ENCODE assay signal across 10 mouse cellular contexts in the genomic region with DNA sequence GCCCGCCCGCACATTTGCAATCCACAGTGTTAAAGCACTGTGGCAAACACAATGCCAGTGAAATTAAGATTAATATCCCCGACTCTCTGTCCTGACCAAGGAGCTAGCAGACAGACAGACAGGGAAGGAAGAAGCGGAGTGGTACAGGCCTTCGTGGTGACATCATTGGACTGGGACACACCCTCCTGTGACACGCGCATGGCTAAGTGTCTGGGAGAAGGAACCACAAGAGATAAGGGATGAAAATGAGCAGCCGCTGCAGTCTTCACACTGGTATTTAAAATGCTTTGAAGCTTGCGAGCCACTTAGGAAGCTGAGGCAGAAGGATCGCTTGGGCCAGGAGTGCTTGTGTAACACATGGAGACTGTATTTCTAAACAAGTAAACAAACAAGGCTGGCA.
DNase-seq lines count a peak whose midpoint lies in the region; ATAC-seq lines count a peak whose summit lies in the region.
"Had no signal": no experiment of that assay in that cellular context is flagged by ENCODE, and none has a peak within 500 bp of the region (broad histone marks: within the 10 kb centered on the region; RNA-seq: fewer than 3 reads in every experiment).

No protein-coding gene starts in this region.

- no peaks in the 10 kb centered on the region; the same call in 1 of the 2 replicates for H3K4me1 ChIP-seq in hindbrain, embryonic 14.5 days (replicated peaks; ENCODE audit: control insufficient read depth, insufficient read depth, low read length)
- H3K4me1 ChIP-seq in hindbrain, embryonic 10.5 days (replicated peaks): peaks cover 13% of the 10 kb centered on the region
- H3K4me1 ChIP-seq in embryonic facial prominence, embryonic 11.5 days (ENCODE audit: control insufficient read depth, insufficient read depth, low read length): no peaks in the 10 kb centered on the region
- peaks cover 13% of the 10 kb centered on the region for H3K4me1 ChIP-seq in liver, embryonic 11.5 days (replicated peaks; ENCODE audit: control insufficient read depth, insufficient read depth, low read length)
- H3K4me1 ChIP-seq in kidney, embryonic 16.5 days (ENCODE audit: insufficient read depth, low read length): 0 out of 2 replicates have a peak, but pooled peaks cover 3% of the 10 kb centered on the region

- H3K4me2 ChIP-seq in hindbrain, embryonic 14.5 days (replicated peaks): no peak overlapping the region
- H3K4me2 ChIP-seq in embryonic facial prominence, embryonic 11.5 days (ENCODE audit: low read depth, low read length): no peak overlapping the region
- no peak overlapping the region for H3K4me2 ChIP-seq in liver, embryonic 11.5 days
- no peak overlapping the region for H3K4me2 ChIP-seq in kidney, embryonic 16.5 days (replicated peaks; ENCODE audit: low read depth, low read length)

- H3K4me3 ChIP-seq in hindbrain, embryonic 14.5 days (replicated peaks; ENCODE audit: low read length): no peak overlapping the region
- no peak overlapping the region for H3K4me3 ChIP-seq in hindbrain, embryonic 10.5 days
- no peak overlapping the region for H3K4me3 ChIP-seq in embryonic facial prominence, embryonic 11.5 days (ENCODE audit: low read depth, low read length)
- no peak overlapping the region for H3K4me3 ChIP-seq in liver, embryonic 11.5 days (ENCODE audit: low read depth, low read length)
- H3K4me3 ChIP-seq in kidney, embryonic 16.5 days (ENCODE audit: low read length): no peak overlapping the region

- no peak for DNase-seq in hindbrain, embryonic 14.5 days (ENCODE audit: low spot score)
- DNase-seq in hindbrain, embryonic 10.5 days (ENCODE audit: low spot score): no peak
- DNase-seq in MEL-GATA-1-ER (ENCODE audit: extremely low read depth, low read depth): peak; percentile 77
- no peak for DNase-seq in embryonic facial prominence, embryonic 11.5 days (ENCODE audit: low spot score)
- no peak for DNase-seq in liver, embryonic 11.5 days (ENCODE audit: low spot score)
- DNase-seq in yolk sac, embryonic 10.5 days (ENCODE audit: low spot score): no peak
- no peak for DNase-seq in lung, postnatal 36 days
- DNase-seq: thymus, adult 2 months had no signal

- ATAC-seq in hindbrain, embryonic 14.5 days (ENCODE audit: low FRiP score): no peak
- no peak for ATAC-seq in embryonic facial prominence, embryonic 11.5 days (replicated peaks; ENCODE audit: insufficient number of reproducible peaks, low FRiP score, low TSS enrichment, low read depth)
- ATAC-seq in liver, embryonic 11.5 days (replicated peaks; ENCODE audit: low FRiP score): peak; percentile 77
- no peak for ATAC-seq in kidney, embryonic 16.5 days (ENCODE audit: low FRiP score, low TSS enrichment)

- H3K27ac ChIP-seq in hindbrain, embryonic 14.5 days: peak overlapping the region; percentile 74; the same call in 1 of the 2 replicates
- no peak overlapping the region for H3K27ac ChIP-seq in hindbrain, embryonic 10.5 days
- H3K27ac ChIP-seq in embryonic facial prominence, embryonic 11.5 days (replicated peaks; ENCODE audit: low read depth, low read length): 0 out of 2 replicates have a peak overlapping the region, but pooled peaks have one; percentile 3
- H3K27ac ChIP-seq in liver, embryonic 11.5 days (ENCODE audit: low read depth, low read length): no peak overlapping the region
- H3K27ac ChIP-seq in kidney, embryonic 16.5 days (ENCODE audit: low read length): no peak overlapping the region
- H3K27ac ChIP-seq: macrophage had no signal

- 82% methylated on average over 10 of the region's 10 CpGs for WGBS in hindbrain, embryonic 14.5 days
- 89% methylated on average over 10 of the region's 10 CpGs for WGBS in hindbrain, embryonic 10.5 days
- WGBS in embryonic facial prominence, embryonic 11.5 days: 86% methylated on average over 10 of the region's 10 CpGs
- WGBS in liver, embryonic 11.5 days: 41% methylated on average over 10 of the region's 10 CpGs
- 86% methylated on average over 10 of the region's 10 CpGs for WGBS in kidney, embryonic 16.5 days

- H3K9ac ChIP-seq in hindbrain, embryonic 14.5 days: no peak overlapping the region
- H3K9ac ChIP-seq in embryonic facial prominence, embryonic 11.5 days (replicated peaks; ENCODE audit: low read length): no peak overlapping the region
- no peak overlapping the region for H3K9ac ChIP-seq in liver, embryonic 11.5 days (ENCODE audit: low read depth, low read length)
- no peak overlapping the region for H3K9ac ChIP-seq in kidney, embryonic 16.5 days (replicated peaks; ENCODE audit: low read length)

- no peaks in the 10 kb centered on the region for H3K27me3 ChIP-seq in hindbrain, embryonic 14.5 days (ENCODE audit: control insufficient read depth, insufficient read depth, low read length)
- no peaks in the 10 kb centered on the region for H3K27me3 ChIP-seq in hindbrain, embryonic 10.5 days (ENCODE audit: insufficient read depth, poor library complexity, severe bottlenecking)
- H3K27me3 ChIP-seq in embryonic facial prominence, embryonic 11.5 days (ENCODE audit: control insufficient read depth, insufficient read depth, low read length): no peaks in the 10 kb centered on the region
- H3K27me3 ChIP-seq in liver, embryonic 11.5 days (replicated peaks; ENCODE audit: control insufficient read depth, insufficient read depth, low read length): no peaks in the 10 kb centered on the region
- no peaks in the 10 kb centered on the region for H3K27me3 ChIP-seq in kidney, embryonic 16.5 days (ENCODE audit: insufficient read depth, low read length)

- H3K36me3 ChIP-seq in hindbrain, embryonic 14.5 days (replicated peaks; ENCODE audit: control insufficient read depth, insufficient read depth): peaks cover 36% of the 10 kb centered on the region
- peaks cover 15% of the 10 kb centered on the region for H3K36me3 ChIP-seq in hindbrain, embryonic 10.5 days
- H3K36me3 ChIP-seq in embryonic facial prominence, embryonic 11.5 days (replicated peaks; ENCODE audit: control insufficient read depth, insufficient read depth, low read depth, low read length): no peaks in the 10 kb centered on the region
- peaks cover 5% of the 10 kb centered on the region; the same call in 1 of the 2 replicates for H3K36me3 ChIP-seq in liver, embryonic 11.5 days (ENCODE audit: control insufficient read depth, insufficient read depth, low read length)
- H3K36me3 ChIP-seq in kidney, embryonic 16.5 days (ENCODE audit: insufficient read depth, low read length): peaks cover 5% of the 10 kb centered on the region; the same call in 1 of the 2 replicates

- no peaks in the 10 kb centered on the region for H3K9me3 ChIP-seq in hindbrain, embryonic 14.5 days (ENCODE audit: control insufficient read depth, low read length)
- no peaks in the 10 kb centered on the region for H3K9me3 ChIP-seq in hindbrain, embryonic 10.5 days
- no peaks in the 10 kb centered on the region for H3K9me3 ChIP-seq in embryonic facial prominence, embryonic 11.5 days (replicated peaks; ENCODE audit: control insufficient read depth, low read length)
- no peaks in the 10 kb centered on the region for H3K9me3 ChIP-seq in liver, embryonic 11.5 days (ENCODE audit: control insufficient read depth, low read length)
- no peaks in the 10 kb centered on the region for H3K9me3 ChIP-seq in kidney, embryonic 16.5 days (ENCODE audit: low read length)

Comparison
In these comparisons a context has a peak if more than half of its experiments do, and no peak if none do; other contexts are left out.
1. H3K27ac ChIP-seq: peak in hindbrain, embryonic 14.5 days (single experiment) and embryonic facial prominence, embryonic 11.5 days (single experiment); none in hindbrain, embryonic 10.5 days (single experiment), liver, embryonic 11.5 days (single experiment) and kidney, embryonic 16.5 days (single experiment).